In genomic region chr9:64700451-64701311, GRCm38 (mm10) we compare ENCODE assay signal across 14 mouse cellular contexts. TPM values are rescaled to one million over a fixed set of nuclear protein-coding genes. Genes with fewer than 3 reads are reported as not detected.
A peak's percentile ranks its signal among the peaks of the same experiment; 100 is the strongest.
DNase-seq lines count a peak whose midpoint lies in the region; ATAC-seq and TF ChIP-seq lines count a peak whose summit lies in the region.
"Had no signal": no experiment of that assay in that cellular context is flagged by ENCODE, and none has a peak within 500 bp of the region (broad histone marks: within the 10 kb centered on the region; RNA-seq: fewer than 3 reads in every experiment).

No protein-coding gene starts in this region.

- TF ChIP-seq EP300 in stomach, postnatal 0 days (optimal IDR thresholded peaks at IDR 0.05) = no peak

- no peak overlapping the region for H3K4me3 ChIP-seq in layer of hippocampus, adult 2 months
- H3K4me3 ChIP-seq in stomach, postnatal 0 days (ENCODE audit: low read depth, low read length) = no peak overlapping the region
- H3K4me3 ChIP-seq in midbrain, embryonic 10.5 days = no peak overlapping the region
- H3K4me3 ChIP-seq: left cerebral cortex, adult 2 months; lung, embryonic 15.5 days; neural tube, embryonic 13.5 days had no signal

- H3K9ac ChIP-seq in stomach, postnatal 0 days (ENCODE audit: low read length) = no peak overlapping the region
- H3K9ac ChIP-seq: lung, embryonic 15.5 days; neural tube, embryonic 13.5 days had no signal

- no peak for TF ChIP-seq CTCF in layer of hippocampus, adult 2 months (conservative IDR thresholded peaks at IDR 0.05)
- no peak for TF ChIP-seq CTCF in stomach, postnatal 0 days (IDR thresholded peaks at IDR 0.05; ENCODE audit: low read depth)

- H3K4me2 ChIP-seq in stomach, postnatal 0 days (replicated peaks; ENCODE audit: low read depth) = no peak overlapping the region
- H3K4me2 ChIP-seq: lung, embryonic 15.5 days; neural tube, embryonic 13.5 days had no signal

- no peaks in the 10 kb centered on the region for H3K27me3 ChIP-seq in stomach, postnatal 0 days (ENCODE audit: control insufficient read depth, insufficient read depth, low read length)
- H3K27me3 ChIP-seq in midbrain, embryonic 10.5 days (ENCODE audit: low read depth, poor library complexity, severe bottlenecking) = no peaks in the 10 kb centered on the region
- H3K27me3 ChIP-seq: lung, embryonic 15.5 days; neural tube, embryonic 13.5 days had no signal

- DNase-seq in layer of hippocampus, adult 2 months (ENCODE audit: low spot score in 2 of 2) = no peak
- no peak for DNase-seq in layer of hippocampus, postnatal 10 days (ENCODE audit: low spot score in 2 of 2)
- peak; percentile 66 to 86 for DNase-seq in kidney, adult 8-10 months
- DNase-seq in kidney, postnatal 36 days = peak; percentile 65 to 87
- no peak for DNase-seq in stomach, postnatal 0 days (ENCODE audit: low spot score)
- DNase-seq in left cerebral cortex, adult 9 months (ENCODE audit: low spot score in 2 of 2) = no peak
- no peak for DNase-seq in right cerebral cortex, postnatal 36 days (ENCODE audit: low spot score in 2 of 2)
- no peak for DNase-seq in midbrain, embryonic 10.5 days (ENCODE audit: low spot score)
- DNase-seq: cerebellum, adult 11-12 months; cerebellum, postnatal 36 days; gastrocnemius, postnatal 14 days had no signal

- 71% methylated on average over 4 of the region's 4 CpGs for WGBS in stomach, postnatal 0 days
- 87% methylated on average over 4 of the region's 4 CpGs for WGBS in midbrain, embryonic 10.5 days

- H3K4me1 ChIP-seq in stomach, postnatal 0 days (replicated peaks; ENCODE audit: control insufficient read depth, insufficient read depth) = peaks cover 2% of the 10 kb centered on the region; the same call in 1 of the 2 replicates
- no peaks in the 10 kb centered on the region for H3K4me1 ChIP-seq in midbrain, embryonic 10.5 days
- H3K4me1 ChIP-seq: neural tube, embryonic 13.5 days had no signal

- ATAC-seq in stomach, postnatal 0 days (ENCODE audit: low FRiP score, low TSS enrichment) = no peak

- H3K9me3 ChIP-seq in stomach, postnatal 0 days (ENCODE audit: control insufficient read depth, low read length) = no peaks in the 10 kb centered on the region
- H3K9me3 ChIP-seq in midbrain, embryonic 10.5 days (replicated peaks) = no peaks in the 10 kb centered on the region
- H3K9me3 ChIP-seq: lung, embryonic 15.5 days; neural tube, embryonic 13.5 days had no signal

- 0 out of 2 replicates have a peak overlapping the region, but pooled peaks have one; percentile 36 for H3K27ac ChIP-seq in layer of hippocampus, adult 2 months
- peak overlapping the region; percentile 49; the same call in 1 of the 2 replicates for H3K27ac ChIP-seq in stomach, postnatal 0 days (replicated peaks)
- no peak overlapping the region for H3K27ac ChIP-seq in midbrain, embryonic 10.5 days (replicated peaks)
- H3K27ac ChIP-seq: left cerebral cortex, adult 2 months; lung, embryonic 15.5 days; neural tube, embryonic 13.5 days had no signal

- H3K36me3 ChIP-seq in stomach, postnatal 0 days (ENCODE audit: control insufficient read depth, insufficient read depth, low read length) = peaks cover 3% of the 10 kb centered on the region; the same call in 1 of the 2 replicates
- H3K36me3 ChIP-seq in midbrain, embryonic 10.5 days = peaks cover 16% of the 10 kb centered on the region; the same call in 1 of the 2 replicates

RNA-seq across cellular contexts. Expression of gene Rab11a, which starts 36.9 kb away (rescaled TPM):
- 100 to 1,000 TPM; 218 to 232 TPM for total RNA-seq in layer of hippocampus, adult 2 months (2021)
- total RNA-seq in layer of hippocampus, postnatal 10 days (2021) = 100 to 1,000 TPM; 357 to 372 TPM
- polyA plus RNA-seq in stomach, postnatal 0 days (2015; fragmentation: Nextera tagmentation; extraction: Ambion mirVana) = 1,191 and 1,262 TPM in 2 replicates
- 275 and 277 TPM in 2 replicates for polyA plus RNA-seq in midbrain, embryonic 10.5 days (2016; fragmentation: Nextera tagmentation; extraction: Ambion mirVana)

Comparison
In these comparisons a context has a peak if more than half of its experiments do, and no peak if none do; other contexts are left out.
1. DNase-seq: peak in kidney, adult 8-10 months (2 of 2) and kidney, postnatal 36 days (2 of 2); none in layer of hippocampus, adult 2 months (0 of 2), layer of hippocampus, postnatal 10 days (0 of 2), stomach, postnatal 0 days (single experiment), left cerebral cortex, adult 9 months (0 of 2), right cerebral cortex, postnatal 36 days (0 of 2) and midbrain, embryonic 10.5 days (single experiment).